Mouse (Mus musculus): Measurements from ENCODE around the gene Myoz1.

GRCm38 (mm10) chr14:20635546-20635945 lies 20.8 kb downstream of the Myoz1 start:
- no peak for TF ChIP-seq POLR2A (IDR thresholded peaks at IDR 0.05; ENCODE audit: low read depth, low read length)
- no peak for TF ChIP-seq CTCF (IDR thresholded peaks at IDR 0.05; ENCODE audit: borderline replicate concordance, insufficient read depth, low read length)
